Mouse (Mus musculus): ENCODE measurements around the gene Slc15a3.

- no peak for TF ChIP-seq POLR2A (IDR thresholded peaks at IDR 0.05; ENCODE audit: borderline replicate concordance, low read depth, low read length)
- no peak for TF ChIP-seq CTCF (IDR thresholded peaks at IDR 0.05; ENCODE audit: low read depth, low read length)
Observed at GRCm38 (mm10) chr19:10905728-10906000, 66.1 kb downstream of the Slc15a3 start.

Measured in bone marrow macrophage, adult 2 months (primary cell).